Mouse (Mus musculus) myocyte (in vitro differentiated cells): ENCODE results near the gene 4833427G06Rik. TPM values are rescaled to one million over a fixed set of nuclear protein-coding genes. Genes with fewer than 3 reads are reported as not detected.

Source experiments
- H3K27me3 ChIP-seq: one replicate; pipeline ENCODE4 v1.6.1; 2011; ENCODE audit not compliant: control insufficient read depth, insufficient read depth, insufficient read length
- H3K36me3 ChIP-seq: one replicate; pipeline ENCODE4 v1.6.1; 2011; ENCODE audit not compliant: control insufficient read depth, insufficient read depth
- H3K4me2 ChIP-seq: one replicate; pipeline ENCODE4 v1.6.1; 2011; ENCODE audit warnings: low read depth, control low read depth
- H3K4me3 ChIP-seq: one replicate; pipeline ENCODE4 v1.5.1; 2011; ENCODE audit warnings: mild to moderate bottlenecking, control low read depth, moderate library complexity
- H3K79me2 ChIP-seq: one replicate; pipeline ENCODE4 v1.6.1; 2011; ENCODE audit not compliant: control insufficient read depth, insufficient read depth
- H3ac ChIP-seq: one replicate; pipeline ENCODE4 v1.6.1; 2011; ENCODE audit not compliant: control insufficient read depth, insufficient read length
- CEBPB ChIP-seq: IDR thresholded peaks from 2 replicates; pipeline ENCODE4 v1.6.1; 2011; ENCODE audit warnings: mild to moderate bottlenecking, moderate library complexity; ENCODE audit not compliant: poor library complexity, insufficient read depth, severe bottlenecking
- E2F4 ChIP-seq: IDR thresholded peaks from one replicate; pipeline ENCODE4 v1.6.1; 2011; ENCODE audit warnings: mild to moderate bottlenecking, control low read depth, moderate library complexity; ENCODE audit not compliant: insufficient read depth
- MAX ChIP-seq: IDR thresholded peaks from one replicate; pipeline ENCODE4 v1.6.1; 2011; ENCODE audit warnings: low read depth, mild to moderate bottlenecking, control low read depth
- MYOD1 ChIP-seq, 3 experiments: IDR thresholded peaks; one replicate each; pipeline ENCODE4 v1.6.1; 2011; ENCODE audit warnings: control low read depth in 2 of 3, low read depth in 2 of 3, mild to moderate bottlenecking in 2 of 3, moderate library complexity in 1 of 3; ENCODE audit not compliant: insufficient read length in 2 of 3, control insufficient read depth in 1 of 3
- MYOG ChIP-seq, 3 experiments: IDR thresholded peaks; one replicate each; pipeline ENCODE4 v1.6.1; 2011; ENCODE audit warnings: control low read depth in 2 of 3, low read depth in 2 of 3, mild to moderate bottlenecking in 2 of 3; ENCODE audit not compliant: insufficient read length in 2 of 3, control insufficient read depth in 1 of 3, insufficient read depth in 1 of 3
- POLR2A ChIP-seq: IDR thresholded peaks from one replicate; pipeline ENCODE4 v1.6.1; 2011; ENCODE audit warnings: low read depth, mild to moderate bottlenecking, control low read depth, moderate library complexity; ENCODE audit not compliant: insufficient read length
- POLR2AphosphoS2 ChIP-seq: IDR thresholded peaks from one replicate; pipeline ENCODE4 v1.6.1; 2011; ENCODE audit warnings: low read depth, control low read depth; ENCODE audit not compliant: insufficient read length
- REST ChIP-seq: IDR thresholded peaks from one replicate; pipeline ENCODE4 v1.6.1; 2011; ENCODE audit warnings: mild to moderate bottlenecking, control low read depth, moderate library complexity; ENCODE audit not compliant: insufficient read depth, insufficient read length
- SRF ChIP-seq: IDR thresholded peaks from one replicate; pipeline ENCODE4 v1.6.1; 2011; ENCODE audit warnings: low read depth; ENCODE audit not compliant: control insufficient read depth, insufficient read length
- TCF12 ChIP-seq: IDR thresholded peaks from one replicate; pipeline ENCODE4 v1.6.1; 2011; ENCODE audit warnings: mild to moderate bottlenecking, control low read depth; ENCODE audit not compliant: poor library complexity, insufficient read depth, severe bottlenecking
- TCF3 ChIP-seq: IDR thresholded peaks from one replicate; pipeline ENCODE4 v1.6.1; 2011; ENCODE audit warnings: low read depth, control low read depth; ENCODE audit not compliant: insufficient read length
- USF1 ChIP-seq: IDR thresholded peaks from one replicate; pipeline ENCODE4 v1.6.1; 2011; ENCODE audit warnings: low read depth, mild to moderate bottlenecking, control low read depth, moderate library complexity
- polyA plus RNA-seq: library from polyadenylated mRNA; unstranded; fragments of >200 nt; fragmentation: generic; extraction: Trizol; gene quantifications from one replicate; pipeline ENCODE4 v1.2.1, GENCODE M21; 2012; ENCODE audit warnings: missing spikeins

Gene 4833427G06Rik
- polyA plus RNA-seq, 1 experiment = 2.4 TPM

DNA sequence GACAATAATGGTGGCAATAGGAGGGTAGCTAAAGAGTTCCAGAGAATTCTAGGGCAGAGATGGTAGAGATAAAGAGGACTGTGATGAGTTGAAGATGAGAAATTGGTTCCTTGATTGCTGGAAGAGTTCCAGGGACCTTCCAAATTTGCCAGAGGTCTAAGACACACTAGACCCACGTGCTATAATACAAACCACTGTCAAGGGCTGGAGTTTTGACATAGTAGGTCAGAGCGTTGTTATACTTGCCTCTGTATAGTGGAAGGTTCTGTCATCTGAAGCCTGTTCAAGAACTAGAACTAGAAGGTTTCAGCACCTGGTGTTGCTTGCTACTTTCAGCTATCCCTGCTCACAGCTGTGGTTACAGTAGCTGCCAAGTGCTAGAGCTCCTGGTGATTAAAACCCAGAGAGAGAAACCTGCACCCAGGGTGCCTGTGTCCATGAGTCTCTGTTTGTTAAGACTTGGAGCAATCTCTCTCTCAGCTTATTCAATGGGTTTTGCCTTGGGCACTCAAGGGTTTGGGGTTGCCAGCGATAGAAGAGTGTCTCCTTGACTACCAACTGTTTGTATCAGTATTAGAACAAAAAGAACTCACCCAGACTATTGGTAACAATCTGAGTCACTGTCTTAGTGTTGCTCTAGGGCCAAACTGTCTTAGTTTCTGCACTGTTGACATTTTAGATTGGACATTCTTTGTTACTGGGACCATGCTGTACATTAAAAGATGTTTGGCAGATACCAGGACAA, 68.9 kb downstream of the 4833427G06Rik start:
- no peaks in the 10 kb centered on the region for H3K27me3 ChIP-seq
- H3K79me2 ChIP-seq = no peaks in the 10 kb centered on the region
- no peak overlapping the region for H3ac ChIP-seq
- H3K4me2 ChIP-seq = no peak overlapping the region
- TF ChIP-seq E2F4 (no peak), TCF3 (no peak), CEBPB (no peak), POLR2AphosphoS2 (no peak), SRF (no peak), MAX (no peak), TCF12 (no peak), USF1 (no peak), MYOG (IDR thresholded peaks at IDR 0.05; ENCODE audit: control insufficient read depth in 1 of 3, insufficient read depth in 1 of 3, insufficient read length in 2 of 3, low read depth in 2 of 3) (no peak), MYOD1 (IDR thresholded peaks at IDR 0.05; ENCODE audit: control insufficient read depth in 1 of 3, insufficient read length in 2 of 3, low read depth in 2 of 3) (no peak), REST (no peak), POLR2A (no peak)
- H3K36me3 ChIP-seq = no peaks in the 10 kb centered on the region
- no peak overlapping the region for H3K4me3 ChIP-seq

DNA sequence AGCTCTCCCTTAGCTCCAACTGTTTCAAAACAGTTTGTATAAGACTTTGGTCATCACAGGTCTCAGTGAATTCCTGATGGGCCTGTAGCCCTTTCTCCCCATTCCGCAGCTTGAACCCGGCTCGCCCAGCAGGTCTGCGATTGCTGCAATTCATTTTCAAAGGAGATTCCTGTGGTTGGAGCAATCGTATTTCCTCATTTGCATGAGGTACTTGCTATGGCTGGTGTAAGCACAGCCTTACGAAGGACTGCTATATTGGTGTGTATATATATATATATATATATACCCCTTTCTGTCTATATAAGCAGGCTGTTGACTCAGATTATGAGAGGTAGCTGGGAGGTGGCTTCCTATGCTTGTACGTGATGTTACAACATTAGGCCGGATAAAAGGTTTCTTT, 69.6 kb downstream of the 4833427G06Rik start:
- H3K27me3 ChIP-seq = no peaks in the 10 kb centered on the region
- TF ChIP-seq TCF12 = no peak
- no peak for TF ChIP-seq REST
- no peak for TF ChIP-seq MYOD1 (IDR thresholded peaks at IDR 0.05; ENCODE audit: control insufficient read depth in 1 of 3, insufficient read length in 2 of 3, low read depth in 2 of 3)
- TF ChIP-seq POLR2AphosphoS2 = no peak
- no peak for TF ChIP-seq E2F4
- no peak for TF ChIP-seq SRF
- TF ChIP-seq POLR2A = no peak
- TF ChIP-seq USF1 = no peak
- no peak for TF ChIP-seq TCF3
- no peak for TF ChIP-seq MYOG (IDR thresholded peaks at IDR 0.05; ENCODE audit: control insufficient read depth in 1 of 3, insufficient read depth in 1 of 3, insufficient read length in 2 of 3, low read depth in 2 of 3)
- TF ChIP-seq CEBPB = no peak
- no peak for TF ChIP-seq MAX
- no peak overlapping the region for H3ac ChIP-seq
- no peak overlapping the region for H3K4me2 ChIP-seq
- H3K4me3 ChIP-seq = no peak overlapping the region
- H3K79me2 ChIP-seq = no peaks in the 10 kb centered on the region
- no peaks in the 10 kb centered on the region for H3K36me3 ChIP-seq

DNA sequence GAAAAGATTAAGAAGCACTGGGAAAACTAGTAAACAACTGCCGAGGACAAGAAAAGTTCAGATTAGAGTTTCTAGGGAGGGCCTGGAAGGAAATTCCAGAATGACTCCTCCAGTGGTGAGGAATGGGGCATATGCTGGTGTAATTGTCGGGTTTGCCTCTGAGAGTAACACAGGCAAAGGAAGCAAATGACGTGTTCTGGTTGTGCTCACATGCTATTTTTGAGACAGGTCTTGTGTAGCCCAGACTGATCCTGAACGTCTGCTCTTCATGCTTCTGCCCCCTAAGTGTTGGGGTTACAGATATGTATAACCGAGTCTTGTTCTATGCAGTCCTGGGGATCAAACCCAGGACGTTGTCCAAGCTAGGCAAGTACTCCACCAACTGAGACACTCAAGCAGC, 70.3 kb downstream of the 4833427G06Rik start:
- TF ChIP-seq CEBPB = no peak
- TF ChIP-seq E2F4 = no peak
- TF ChIP-seq MYOG (IDR thresholded peaks at IDR 0.05; ENCODE audit: control insufficient read depth in 1 of 3, insufficient read depth in 1 of 3, insufficient read length in 2 of 3, low read depth in 2 of 3) = no peak
- no peak for TF ChIP-seq MAX
- no peak for TF ChIP-seq SRF
- TF ChIP-seq POLR2AphosphoS2 = no peak
- no peak for TF ChIP-seq MYOD1 (IDR thresholded peaks at IDR 0.05; ENCODE audit: control insufficient read depth in 1 of 3, insufficient read length in 2 of 3, low read depth in 2 of 3)
- no peak for TF ChIP-seq TCF3
- no peak for TF ChIP-seq REST
- TF ChIP-seq USF1 = no peak
- TF ChIP-seq TCF12 = no peak
- no peak for TF ChIP-seq POLR2A
- H3K79me2 ChIP-seq = no peaks in the 10 kb centered on the region
- H3K27me3 ChIP-seq = no peaks in the 10 kb centered on the region
- no peak overlapping the region for H3K4me3 ChIP-seq
- no peak overlapping the region for H3K4me2 ChIP-seq
- H3K36me3 ChIP-seq = no peaks in the 10 kb centered on the region
- H3ac ChIP-seq = no peak overlapping the region

Other genes with a start within 250 kb of the 4833427G06Rik start
- gene Sik2, start 93.0 kb downstream of the 4833427G06Rik start, polyA plus RNA-seq = 10.5 TPM
- gene Btg4, start 41.2 kb downstream of the 4833427G06Rik start, polyA plus RNA-seq = 0.04 TPM
- gene Layn, start 25.0 kb downstream of the 4833427G06Rik start, polyA plus RNA-seq = 18.7 TPM
- gene Gm32742, start 63.4 kb upstream of the 4833427G06Rik start, polyA plus RNA-seq = 0.22 TPM
- 1.4 TPM for gene Pou2af1, start 111.6 kb upstream of the 4833427G06Rik start, polyA plus RNA-seq
- gene Colca2, start 176.5 kb upstream of the 4833427G06Rik start, polyA plus RNA-seq = 2.9 TPM
- not detected for gene 1810046K07Rik, start 226.8 kb upstream of the 4833427G06Rik start, polyA plus RNA-seq